Mouse (Mus musculus) megakaryocyte, embryonic 14.5 days (primary cell): ENCODE data around the gene Rhobtb3. TPM values are rescaled to one million over a fixed set of nuclear protein-coding genes. Genes with fewer than 3 reads are reported as not detected.
"Not testable (repeated sequence)": the region's sequence is repeated elsewhere in the genome, so short reads cannot be mapped to it uniquely, and the experiment has no call there.

Source experiments
- H3K27me3 ChIP-seq: replicated peaks from 2 replicates; pipeline ENCODE3; 2012; ENCODE audit warnings: inconsistent platforms
- H3K36me3 ChIP-seq: replicated peaks from 2 replicates; pipeline ENCODE3; 2012; ENCODE audit warnings: low read length, inconsistent platforms, mixed read lengths
- H3K4me1 ChIP-seq: 2 replicates; pipeline ENCODE4 v1.6.1; 2012; ENCODE audit warnings: inconsistent platforms
- H3K4me3 ChIP-seq: replicated peaks from 2 replicates; pipeline ENCODE3; 2012; ENCODE audit warnings: moderate library complexity, mild to moderate bottlenecking, inconsistent platforms
- H3K9me3 ChIP-seq: 2 replicates; pipeline ENCODE4 v1.6.1; 2012; ENCODE audit warnings: inconsistent platforms
- FLI1 ChIP-seq: IDR thresholded peaks from 2 replicates; pipeline ENCODE4 v1.6.1; 2012; ENCODE audit warnings: low read length, inconsistent platforms, mixed read lengths
- GATA1 ChIP-seq: IDR thresholded peaks from 3 replicates; pipeline ENCODE4 v1.6.1; 2012; ENCODE audit warnings: mixed read lengths, low read length, inconsistent platforms, borderline replicate concordance
- polyA plus RNA-seq: library from polyadenylated mRNA; stranded (reverse); fragments of >175 nt; gene quantifications from 2 replicates; pipeline ENCODE4 v1.2.3, GENCODE M21; 2012; ENCODE audit warnings: low replicate concordance; ENCODE audit not compliant: insufficient read depth

Rhobtb3 gene
- polyA plus RNA-seq, 1 experiment: 0.74 TPM

DNA sequence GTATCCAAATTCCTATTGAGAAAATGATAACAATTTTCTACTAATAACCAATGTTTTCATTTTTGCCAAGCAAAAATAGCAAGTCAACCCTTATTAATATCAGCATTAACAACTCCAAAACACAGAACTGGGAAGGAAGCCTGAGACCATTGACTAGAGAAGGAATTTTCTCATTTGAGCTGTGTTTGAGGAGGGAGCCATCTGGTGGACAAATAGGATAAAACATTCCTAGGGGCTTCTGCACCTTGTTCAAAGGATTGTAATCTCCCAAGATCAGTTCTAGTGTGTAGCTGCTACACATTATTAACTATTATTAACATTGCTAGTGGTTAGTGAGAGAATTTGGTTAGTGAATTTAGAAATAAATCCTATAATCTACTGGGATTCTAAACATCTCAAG lies 65.8 kb downstream of the Rhobtb3 start:
- peaks cover 9% of the 10 kb centered on the region for H3K4me1 ChIP-seq
- H3K36me3 ChIP-seq: peaks cover 30% of the 10 kb centered on the region

DNA sequence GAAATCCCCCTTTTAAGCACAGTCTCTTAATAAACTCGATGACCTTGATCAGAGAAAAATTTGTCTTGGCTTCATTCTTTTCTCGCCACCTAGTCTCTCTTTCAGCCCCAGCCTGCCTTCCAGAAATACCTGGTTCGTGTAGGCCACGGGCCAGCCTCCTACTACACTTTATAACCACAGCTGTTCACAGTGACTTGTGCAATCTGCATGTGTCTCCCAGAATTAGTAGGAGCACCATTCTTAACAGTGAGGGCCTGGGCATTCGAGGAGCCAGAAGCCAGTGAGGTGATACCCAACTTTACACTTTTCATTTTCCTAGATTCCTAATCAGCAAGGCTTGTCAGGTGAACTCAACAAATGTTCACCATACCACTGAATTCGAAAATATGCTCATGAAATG lies 67.1 kb downstream of the Rhobtb3 start:
- no peaks in the 10 kb centered on the region for H3K27me3 ChIP-seq
- TF ChIP-seq GATA1 (no peak), FLI1 (no peak)
- peaks cover 38% of the 10 kb centered on the region for H3K36me3 ChIP-seq
- peaks cover 12% of the 10 kb centered on the region for H3K4me1 ChIP-seq
- H3K4me3 ChIP-seq: no peak overlapping the region
- H3K9me3 ChIP-seq: no peaks in the 10 kb centered on the region

More for the DNA sequence above, 65.8 kb downstream of the Rhobtb3 start:
- Histone ChIP-seq H3K9me3 (no peaks in the 10 kb centered on the region), H3K4me3 (no peak overlapping the region), H3K27me3 (no peaks in the 10 kb centered on the region)
- TF ChIP-seq FLI1: no peak
- TF ChIP-seq GATA1: no peak

DNA sequence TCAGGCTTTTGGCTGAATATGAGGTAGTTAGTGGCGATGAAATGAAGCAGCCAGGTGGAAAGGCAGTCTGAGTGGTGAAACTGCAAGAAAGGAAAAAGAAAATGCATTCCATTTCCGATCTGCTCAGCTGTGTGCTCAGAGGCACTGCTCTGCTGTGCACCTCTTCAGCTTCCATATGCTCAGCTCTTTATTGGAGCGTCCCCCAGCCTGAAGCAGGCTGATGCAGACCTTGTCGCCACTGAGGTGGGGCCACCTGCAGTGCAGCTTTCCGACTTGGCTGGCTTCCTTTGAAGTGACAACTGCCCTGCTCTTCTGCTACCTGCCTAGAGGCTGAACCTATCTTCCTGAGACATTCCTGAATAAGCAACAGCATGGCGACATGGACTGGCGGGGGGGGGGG lies 67.5 kb downstream of the Rhobtb3 start:
- not testable (repeated sequence) for H3K9me3 ChIP-seq, H3K4me3 ChIP-seq, H3K27me3 ChIP-seq
- Histone ChIP-seq H3K36me3 (peaks cover 41% of the 10 kb centered on the region), H3K4me1 (peaks cover 12% of the 10 kb centered on the region)

DNA sequence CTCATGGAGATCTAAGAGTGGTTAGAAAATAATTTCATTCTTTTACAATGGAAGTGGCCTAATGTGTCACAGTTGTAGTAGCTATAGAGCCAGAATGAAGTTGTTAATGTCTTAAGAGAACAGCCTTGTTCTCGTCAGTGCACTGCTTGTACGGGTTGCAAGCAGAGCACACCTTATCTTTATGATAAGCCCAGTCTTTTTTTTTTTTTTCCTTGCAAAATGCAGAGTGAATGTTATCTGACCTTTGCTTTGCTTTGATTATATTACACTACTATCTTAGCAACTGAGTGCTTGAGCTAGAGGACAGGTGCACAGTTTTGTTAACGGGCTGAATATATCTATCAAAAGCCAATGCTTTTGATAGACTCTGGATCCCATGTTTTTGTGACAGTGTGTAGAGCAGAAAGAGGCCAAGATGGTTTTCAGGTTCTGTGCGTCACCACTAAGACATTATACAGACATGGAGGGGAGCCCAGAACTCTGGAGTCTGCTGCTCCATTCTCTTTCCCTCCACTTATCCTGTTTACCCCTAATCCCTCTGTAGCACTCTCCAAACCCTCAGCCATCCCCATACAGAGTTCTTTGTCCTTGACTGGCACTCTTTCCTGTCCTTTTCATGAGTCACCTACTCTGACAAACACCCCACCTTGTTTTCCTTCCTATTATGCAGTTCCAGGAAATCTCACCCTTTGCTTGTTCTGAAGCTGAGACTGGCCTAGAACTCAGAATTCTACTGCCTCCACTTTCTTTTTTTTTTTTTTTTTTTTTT lies 68.9 kb downstream of the Rhobtb3 start:
- no peaks in the 10 kb centered on the region for H3K9me3 ChIP-seq
- peaks cover 45% of the 10 kb centered on the region for H3K36me3 ChIP-seq
- H3K27me3 ChIP-seq: no peaks in the 10 kb centered on the region
- H3K4me3 ChIP-seq: no peak overlapping the region
- TF ChIP-seq GATA1: no peak
- no peak for TF ChIP-seq FLI1
- H3K4me1 ChIP-seq: peaks cover 12% of the 10 kb centered on the region

DNA sequence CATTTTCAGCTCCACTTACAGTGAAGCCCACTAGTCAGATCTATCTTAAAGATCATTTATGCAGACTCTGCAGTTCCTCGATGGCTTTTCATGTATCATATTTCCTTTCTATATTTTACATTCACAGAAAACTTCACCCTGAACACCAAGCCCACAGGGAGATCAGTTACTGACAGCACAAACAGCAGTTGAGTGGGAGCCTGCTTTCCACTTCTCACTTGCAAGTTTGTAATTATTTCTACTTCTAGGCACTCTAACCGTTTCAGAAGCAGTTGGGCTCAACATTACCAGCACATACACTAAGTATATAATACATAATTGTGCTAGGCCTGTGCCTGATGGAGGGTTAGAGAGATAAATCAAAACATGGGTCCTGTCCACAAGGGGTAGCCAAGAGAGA lies 75.8 kb downstream of the Rhobtb3 start:
- H3K4me1 ChIP-seq: peaks cover 21% of the 10 kb centered on the region

DNA sequence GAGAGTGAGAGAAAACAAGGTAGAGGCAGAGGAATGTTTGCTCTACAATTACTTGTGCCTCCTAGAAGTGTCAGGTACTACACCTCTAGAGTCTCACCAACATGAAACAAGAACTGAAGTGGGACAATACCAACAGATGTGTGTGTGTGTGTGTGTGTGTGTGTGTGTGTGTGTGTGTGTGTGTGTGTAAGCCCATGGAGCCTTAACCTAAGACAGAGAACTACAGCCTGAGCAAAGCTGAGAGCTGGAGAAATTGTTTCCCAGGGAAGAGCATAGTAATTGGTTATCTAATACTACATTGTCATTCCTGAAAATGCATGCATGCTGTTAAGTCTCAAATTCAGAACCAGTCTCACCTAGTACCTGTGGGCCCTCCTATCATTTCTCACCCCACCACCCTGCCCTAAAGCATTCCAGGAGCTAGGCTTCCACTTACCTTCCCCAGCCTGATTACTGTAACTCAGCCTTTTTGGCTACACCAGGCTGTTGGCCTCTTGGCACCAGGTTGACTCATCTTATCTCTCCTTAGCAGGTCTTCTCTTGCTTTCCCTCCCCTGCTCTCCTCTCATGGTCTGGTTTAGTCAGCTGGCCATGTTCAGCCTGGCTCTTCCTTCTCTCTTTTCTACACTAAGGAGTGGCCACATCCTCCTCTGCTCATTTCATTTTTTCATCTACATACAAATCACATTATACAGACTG lies 78.1 kb downstream of the Rhobtb3 start:
- no peaks in the 10 kb centered on the region for H3K9me3 ChIP-seq
- no peaks in the 10 kb centered on the region for H3K27me3 ChIP-seq
- H3K4me3 ChIP-seq: no peak overlapping the region
- TF ChIP-seq FLI1: no peak
- H3K36me3 ChIP-seq: peaks cover 9% of the 10 kb centered on the region
- peaks cover 23% of the 10 kb centered on the region for H3K4me1 ChIP-seq

More for the DNA sequence above, 75.8 kb downstream of the Rhobtb3 start:
- Histone ChIP-seq H3K4me3 (no peak overlapping the region), H3K27me3 (no peaks in the 10 kb centered on the region), H3K36me3 (peaks cover 25% of the 10 kb centered on the region), H3K9me3 (no peaks in the 10 kb centered on the region)
- TF ChIP-seq FLI1 (no peak), GATA1 (no peak)

DNA sequence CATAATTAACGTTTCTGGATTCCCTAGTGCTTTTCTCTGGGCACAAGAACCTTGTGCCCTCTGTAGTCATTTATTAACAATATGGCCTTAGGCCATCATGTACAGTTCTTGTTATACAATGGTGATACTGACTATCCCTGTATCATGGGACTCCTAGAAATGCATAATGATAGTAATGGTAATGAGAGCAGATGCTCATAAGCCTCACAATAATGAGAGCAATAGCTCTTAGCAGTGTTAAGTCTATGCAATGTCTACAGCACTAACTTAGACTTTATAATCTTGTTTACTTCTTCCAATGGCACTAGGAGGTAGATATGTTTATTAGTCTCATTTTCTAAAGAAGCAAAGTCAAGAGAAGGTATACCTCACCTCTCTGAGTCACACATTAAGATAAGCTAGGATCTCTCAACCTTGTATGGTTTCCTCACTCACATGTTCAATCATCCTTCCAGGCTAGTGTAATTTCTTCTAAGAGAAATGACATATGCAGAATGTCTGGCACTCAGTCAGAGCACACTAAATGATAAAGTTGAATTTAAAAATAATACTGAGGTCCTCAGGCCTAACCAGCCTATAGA lies 84.4 kb downstream of the Rhobtb3 start:
- H3K4me1 ChIP-seq: peaks cover 11% of the 10 kb centered on the region
- peaks cover 23% of the 10 kb centered on the region for H3K36me3 ChIP-seq
- TF ChIP-seq FLI1 (no peak), GATA1 (no peak)
- H3K4me3 ChIP-seq: no peak overlapping the region
- no peaks in the 10 kb centered on the region for H3K27me3 ChIP-seq
- peaks cover 5% of the 10 kb centered on the region for H3K9me3 ChIP-seq

DNA sequence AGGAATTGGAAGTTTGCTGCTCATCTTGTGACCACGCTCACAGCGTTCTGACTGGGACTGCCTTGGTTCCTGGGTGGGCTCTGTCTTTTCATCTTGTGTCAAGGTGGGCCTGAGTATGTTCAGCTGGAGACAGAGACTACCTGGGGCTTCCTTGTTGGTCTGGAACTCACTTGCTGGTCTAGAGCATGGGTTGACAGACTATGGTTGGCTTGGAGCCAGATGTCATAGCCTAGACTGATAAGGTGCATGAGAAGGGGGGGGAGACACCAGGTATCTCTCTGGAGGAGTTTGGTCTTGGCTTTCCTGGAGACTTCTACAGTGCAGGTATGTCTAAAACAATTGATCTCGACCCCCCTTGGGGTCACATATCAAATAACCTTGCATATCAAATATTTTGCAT lies 90.6 kb downstream of the Rhobtb3 start:
- H3K27me3 ChIP-seq: no peaks in the 10 kb centered on the region
- TF ChIP-seq GATA1 (no peak), FLI1 (no peak)
- H3K9me3 ChIP-seq: peaks cover 5% of the 10 kb centered on the region
- peaks cover 6% of the 10 kb centered on the region for H3K4me1 ChIP-seq
- peaks cover 57% of the 10 kb centered on the region for H3K36me3 ChIP-seq
- H3K4me3 ChIP-seq: no peak overlapping the region

DNA sequence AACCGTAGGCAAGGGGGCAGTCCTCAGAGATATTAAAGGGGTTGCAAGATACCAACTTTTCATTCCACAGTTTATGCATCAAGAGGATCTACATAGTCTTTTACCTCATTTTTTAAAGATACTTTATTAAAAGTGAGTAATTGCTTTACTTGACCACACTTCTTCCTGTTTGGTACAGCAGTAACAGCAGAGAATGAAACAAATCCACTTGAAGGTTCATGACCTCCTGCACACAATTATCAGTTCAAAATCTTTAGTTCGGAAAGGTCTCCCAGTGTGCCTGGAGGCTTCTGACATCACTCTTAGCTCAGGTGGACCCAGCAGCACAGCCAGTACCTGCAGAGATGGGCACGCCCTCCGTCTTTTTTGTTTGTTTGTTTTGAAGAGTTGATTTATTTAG lies 91.7 kb downstream of the Rhobtb3 start:
- no peak overlapping the region for H3K4me3 ChIP-seq
- TF ChIP-seq GATA1: no peak
- no peak for TF ChIP-seq FLI1
- H3K9me3 ChIP-seq: peaks cover 5% of the 10 kb centered on the region
- H3K36me3 ChIP-seq: peaks cover 62% of the 10 kb centered on the region
- peaks cover 6% of the 10 kb centered on the region for H3K4me1 ChIP-seq
- no peaks in the 10 kb centered on the region for H3K27me3 ChIP-seq

DNA sequence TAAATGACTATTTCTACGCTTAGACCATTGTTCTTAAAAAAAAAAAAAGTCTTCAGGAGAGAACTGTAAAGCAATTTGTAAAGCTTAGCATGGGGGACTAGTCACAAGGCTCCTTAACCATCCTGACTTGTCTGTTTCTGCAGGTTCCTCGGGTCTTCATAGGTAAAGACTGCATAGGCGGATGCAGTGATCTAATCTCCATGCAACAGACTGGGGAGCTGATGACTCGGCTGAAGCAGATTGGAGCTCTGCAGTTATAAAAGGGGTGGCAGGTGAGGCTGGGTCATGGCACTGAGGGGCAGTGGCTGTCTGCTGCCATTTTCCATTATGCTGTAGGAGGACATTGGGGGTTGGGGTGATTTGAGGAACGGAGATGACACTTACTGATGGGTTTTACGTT lies 96.7 kb downstream of the Rhobtb3 start:
- H3K9me3 ChIP-seq: no peaks in the 10 kb centered on the region
- peaks cover 49% of the 10 kb centered on the region for H3K4me1 ChIP-seq
- H3K36me3 ChIP-seq: peaks cover 52% of the 10 kb centered on the region
- TF ChIP-seq FLI1 (no peak), GATA1 (no peak)
- H3K27me3 ChIP-seq: no peaks in the 10 kb centered on the region
- no peak overlapping the region for H3K4me3 ChIP-seq
